Mouse (Mus musculus): Measurements from ENCODE around the gene Kidins220.

Kidins220 gene

DNA sequence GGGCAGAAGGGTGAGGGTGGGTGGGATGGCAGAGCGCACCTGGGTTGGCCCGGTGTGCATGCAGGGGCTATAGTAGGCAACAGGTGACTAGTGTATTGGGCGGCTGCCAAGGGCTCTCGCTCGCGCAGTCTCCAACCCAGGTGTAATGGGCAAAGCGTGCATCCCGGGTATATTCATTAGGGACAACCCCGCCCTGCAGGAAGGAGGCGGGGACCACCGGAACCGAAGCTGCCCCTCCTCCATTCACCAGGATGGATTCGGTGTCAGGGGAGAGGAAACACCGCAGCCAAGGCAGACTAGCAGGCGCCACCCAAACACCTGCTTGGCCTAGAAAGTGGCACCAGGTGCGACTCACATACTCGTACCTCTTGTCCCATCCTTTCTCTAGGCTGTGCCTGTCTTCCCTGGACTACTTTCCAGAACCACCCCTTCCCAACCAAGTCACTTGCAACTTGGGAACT is 118.1 kb downstream of the Kidins220 start:
- DNase-seq (ENCODE audit: low read depth): no peak

DNA sequence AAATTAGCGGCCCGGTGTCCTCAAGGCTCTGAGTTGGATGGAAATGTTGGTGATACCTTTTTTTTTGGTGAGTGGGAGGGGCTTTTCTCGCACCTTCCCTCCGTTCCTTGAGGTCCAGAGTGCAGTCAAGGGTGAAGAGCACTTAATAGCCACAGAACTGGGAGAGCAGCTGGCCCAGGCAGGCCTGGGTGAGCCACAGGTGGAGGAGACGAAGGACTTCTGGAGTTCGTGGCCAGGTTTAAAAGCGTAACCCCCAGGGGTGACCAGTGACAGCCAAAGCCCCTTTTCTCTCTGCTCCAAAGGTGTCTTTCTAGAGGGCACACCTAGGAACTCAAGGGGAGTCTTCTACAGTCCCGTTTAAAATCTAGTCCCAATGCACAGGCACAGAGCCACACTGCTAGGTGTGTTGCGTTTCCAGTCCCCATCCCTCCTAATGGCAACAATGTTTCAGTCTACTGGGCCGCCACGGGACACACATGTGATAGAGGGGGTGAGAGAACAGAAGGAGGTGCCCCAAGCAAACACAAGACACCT is 118.6 kb downstream of the Kidins220 start:
- DNase-seq (ENCODE audit: low read depth): peak; percentile 32

DNA sequence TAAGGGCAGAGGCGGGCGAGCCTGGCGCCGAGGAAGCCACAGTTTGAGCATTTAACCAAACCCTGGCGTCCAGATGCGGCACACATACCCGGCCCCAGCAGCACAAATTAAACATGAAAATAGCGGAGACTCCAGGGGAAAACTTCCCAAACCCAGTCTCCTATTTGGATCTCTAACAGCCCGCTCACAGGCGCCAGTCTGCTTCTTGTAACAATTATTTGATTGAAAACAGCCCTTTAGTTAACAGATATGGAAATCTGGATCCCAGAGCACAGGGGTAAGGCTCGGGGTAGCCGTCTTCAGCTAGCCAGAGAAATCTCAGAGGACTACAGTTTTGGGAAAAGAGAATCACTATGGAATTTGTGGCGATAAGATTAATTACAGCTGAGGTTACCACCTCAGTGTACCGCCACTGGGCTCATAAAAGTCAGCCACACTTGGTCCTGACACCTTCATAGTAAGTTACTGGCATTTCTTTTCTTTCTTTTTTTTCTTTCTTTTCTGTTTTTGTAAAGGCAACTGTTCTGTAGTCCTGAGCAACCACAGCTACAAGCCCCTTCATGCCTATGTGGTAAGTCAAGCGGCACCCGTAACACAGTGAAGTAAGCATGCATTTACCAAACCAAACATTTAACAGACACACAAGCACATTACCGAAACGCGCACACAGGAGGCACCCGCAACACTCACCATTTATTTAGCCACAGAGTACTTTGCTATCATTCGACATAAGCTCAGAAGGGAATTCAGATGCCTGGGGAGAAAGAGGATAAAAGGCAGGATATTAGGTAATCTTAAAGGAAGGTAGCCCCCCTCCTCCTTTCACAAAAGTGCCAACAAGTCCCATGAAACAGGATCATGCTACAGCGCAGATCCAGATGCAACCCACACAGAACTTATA is 120.1 kb downstream of the Kidins220 start:
- DNase-seq (ENCODE audit: low read depth): peak; percentile 67

DNA sequence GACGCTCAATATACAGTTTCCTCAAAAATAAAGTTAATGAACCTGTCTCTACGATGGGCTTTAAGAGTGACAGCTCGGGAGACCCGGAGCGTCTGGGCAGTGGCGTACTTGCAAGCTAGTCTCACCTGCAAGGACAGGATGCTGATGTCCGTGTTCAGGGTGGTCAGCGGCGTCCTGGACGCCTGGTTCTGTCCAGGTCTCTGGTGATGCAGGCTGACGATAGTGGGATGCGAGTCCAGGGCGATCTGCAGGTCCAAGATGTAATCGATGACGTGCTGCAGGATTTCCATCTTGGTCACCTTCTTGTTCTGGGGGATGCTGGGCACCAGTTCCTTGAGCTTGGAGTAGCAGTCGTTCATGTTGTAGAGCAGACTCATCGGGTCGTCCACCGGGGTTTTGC is 120.8 kb downstream of the Kidins220 start:
- no peak for DNase-seq (ENCODE audit: low read depth)

- DNase-seq (ENCODE audit: low read depth): peak; percentile 97
These were observed 121.4 kb downstream of the Kidins220 start for GRCm38 (mm10) chr12:25095974-25096639.

DNA sequence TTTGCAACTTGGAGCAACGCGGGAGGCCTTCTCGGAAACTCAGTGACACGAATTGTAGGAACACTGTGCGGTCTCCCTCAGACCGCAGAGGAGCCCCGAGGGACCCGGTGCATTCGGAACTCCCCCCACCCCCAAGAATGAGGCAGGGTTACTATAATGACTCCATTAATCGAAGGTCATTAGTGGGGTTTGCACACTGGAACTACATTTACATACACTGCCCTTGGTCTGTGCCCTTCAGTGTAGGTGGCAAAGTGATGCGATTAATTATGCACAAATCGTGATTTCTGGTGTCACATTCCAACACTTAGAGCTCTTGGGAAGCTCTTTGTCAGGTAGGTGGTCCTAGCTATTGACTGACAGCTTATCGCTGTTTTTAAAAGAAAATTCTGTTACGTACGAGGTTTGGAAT is 121.9 kb downstream of the Kidins220 start:
- no peak for DNase-seq (ENCODE audit: low read depth)

DNA sequence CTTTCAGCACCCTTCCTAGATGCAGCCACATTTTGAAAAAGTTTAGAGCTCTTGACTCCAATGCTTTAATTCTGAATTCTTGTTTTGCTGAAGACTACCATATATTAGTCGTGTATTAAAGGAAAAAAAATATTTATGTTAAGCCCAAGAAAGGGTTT is 122.2 kb downstream of the Kidins220 start, which contains the start of gene Id2:
Id2 (minus strand) TSS at position 89 of the 158 bp plus-strand sequence.
- DNase-seq (ENCODE audit: low read depth): no peak

DNA sequence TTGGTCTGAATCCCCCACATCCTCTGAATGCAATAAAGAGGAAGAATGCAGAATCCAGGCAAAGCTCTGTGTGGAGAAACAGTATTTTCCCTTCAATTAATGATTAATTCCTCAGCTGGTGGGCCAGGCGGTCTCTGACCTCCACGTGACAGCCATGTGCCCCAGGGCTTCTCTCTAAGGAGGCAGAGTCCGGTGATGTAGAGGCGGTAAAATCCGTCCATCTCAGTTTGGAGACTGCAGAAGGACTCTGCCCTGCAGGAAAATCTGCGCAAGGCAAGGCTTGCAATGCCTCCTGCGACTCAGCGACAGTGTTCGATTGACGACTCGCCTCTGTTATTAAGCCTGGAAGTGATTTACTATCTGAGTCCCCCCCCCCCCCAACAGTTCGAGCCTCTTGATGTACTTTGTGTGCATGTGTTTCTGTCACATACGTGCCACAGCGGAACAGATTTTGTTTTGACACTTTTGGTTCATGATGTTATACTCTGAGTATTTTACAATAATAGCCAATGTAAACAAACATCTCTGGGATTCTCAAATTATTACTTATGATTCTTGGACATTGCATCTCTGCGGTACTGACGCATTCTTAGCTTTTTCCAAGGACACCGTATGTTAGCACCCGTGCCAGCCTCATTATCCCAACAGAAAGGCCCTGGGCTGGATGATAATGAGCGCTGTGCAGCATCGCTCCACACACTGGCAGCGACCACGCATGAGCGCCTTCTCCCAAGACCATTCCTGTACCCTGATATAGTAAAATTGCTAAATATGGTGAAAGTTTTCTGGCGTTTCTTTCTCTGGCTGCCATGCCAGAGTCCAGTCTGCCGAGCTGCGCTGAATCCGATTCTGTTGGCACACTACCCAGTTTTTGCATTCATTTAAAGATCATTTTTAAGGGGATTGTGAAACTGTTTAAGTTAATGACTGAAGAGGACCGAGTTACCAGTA is 122.8 kb downstream of the Kidins220 start:
- DNase-seq (ENCODE audit: low read depth): peak; percentile 33

DNA sequence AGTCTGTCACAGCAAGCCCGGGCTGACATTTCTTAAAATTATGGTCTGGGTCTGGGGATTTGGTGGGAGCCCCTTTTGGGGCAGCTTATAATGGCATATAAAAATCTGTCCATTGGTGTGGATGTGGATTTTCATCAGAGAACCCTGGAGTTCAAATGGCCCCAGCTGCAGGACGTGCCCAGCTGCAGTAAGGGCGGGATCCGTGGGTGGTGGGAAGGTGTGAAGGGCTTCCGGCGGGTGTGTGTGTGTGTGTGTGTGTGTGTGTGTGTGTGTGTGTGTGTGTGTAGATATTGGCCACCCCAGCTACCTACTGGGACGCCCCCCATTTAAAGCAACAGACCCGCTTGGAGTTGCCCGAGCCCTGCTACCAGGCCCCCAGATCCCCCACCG is 123.4 kb downstream of the Kidins220 start:
- DNase-seq (ENCODE audit: low read depth): peak; percentile 57

DNA sequence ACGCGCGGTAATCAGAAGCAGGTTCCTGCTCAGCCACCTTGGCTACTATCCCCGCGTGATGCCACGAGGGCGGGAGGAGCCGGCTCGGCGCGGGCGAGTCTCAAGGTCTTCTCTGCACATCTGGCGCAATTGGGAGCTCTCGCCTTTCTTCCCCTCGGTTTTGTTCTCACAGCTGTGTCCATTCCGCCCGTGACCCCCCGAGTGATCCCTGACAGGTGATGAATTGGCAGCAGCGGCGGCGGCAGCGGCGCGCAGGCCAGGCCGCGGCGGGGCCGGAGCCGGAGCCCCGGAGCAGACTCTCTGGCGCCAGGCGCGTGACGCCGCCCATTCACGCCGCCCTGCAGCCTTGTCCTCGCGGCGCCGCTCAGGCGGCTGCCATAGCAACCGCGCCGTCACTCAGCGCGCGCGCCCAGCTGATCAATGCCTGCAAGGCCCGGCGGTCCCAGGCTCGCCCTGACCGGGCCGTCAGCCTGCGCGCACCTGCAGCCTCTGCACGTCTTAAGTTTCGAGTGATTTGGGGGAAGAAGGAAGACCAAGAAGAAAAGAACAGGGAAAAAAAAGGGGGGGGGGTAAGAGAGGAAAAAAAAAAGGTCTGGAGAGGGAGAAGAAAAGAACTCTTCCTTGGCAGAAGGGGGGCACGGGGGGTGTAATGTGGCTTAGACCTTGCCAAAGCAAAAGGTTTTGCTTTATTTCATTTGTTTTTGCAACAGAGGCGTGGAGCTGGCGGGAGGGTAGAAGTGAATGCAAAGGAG is 124.0 kb downstream of the Kidins220 start:
- peak; percentile 76 for DNase-seq (ENCODE audit: low read depth)

- no peak for DNase-seq (ENCODE audit: low read depth)
These were observed 124.5 kb downstream of the Kidins220 start for GRCm38 (mm10) chr12:25099313-25099562.

DNA sequence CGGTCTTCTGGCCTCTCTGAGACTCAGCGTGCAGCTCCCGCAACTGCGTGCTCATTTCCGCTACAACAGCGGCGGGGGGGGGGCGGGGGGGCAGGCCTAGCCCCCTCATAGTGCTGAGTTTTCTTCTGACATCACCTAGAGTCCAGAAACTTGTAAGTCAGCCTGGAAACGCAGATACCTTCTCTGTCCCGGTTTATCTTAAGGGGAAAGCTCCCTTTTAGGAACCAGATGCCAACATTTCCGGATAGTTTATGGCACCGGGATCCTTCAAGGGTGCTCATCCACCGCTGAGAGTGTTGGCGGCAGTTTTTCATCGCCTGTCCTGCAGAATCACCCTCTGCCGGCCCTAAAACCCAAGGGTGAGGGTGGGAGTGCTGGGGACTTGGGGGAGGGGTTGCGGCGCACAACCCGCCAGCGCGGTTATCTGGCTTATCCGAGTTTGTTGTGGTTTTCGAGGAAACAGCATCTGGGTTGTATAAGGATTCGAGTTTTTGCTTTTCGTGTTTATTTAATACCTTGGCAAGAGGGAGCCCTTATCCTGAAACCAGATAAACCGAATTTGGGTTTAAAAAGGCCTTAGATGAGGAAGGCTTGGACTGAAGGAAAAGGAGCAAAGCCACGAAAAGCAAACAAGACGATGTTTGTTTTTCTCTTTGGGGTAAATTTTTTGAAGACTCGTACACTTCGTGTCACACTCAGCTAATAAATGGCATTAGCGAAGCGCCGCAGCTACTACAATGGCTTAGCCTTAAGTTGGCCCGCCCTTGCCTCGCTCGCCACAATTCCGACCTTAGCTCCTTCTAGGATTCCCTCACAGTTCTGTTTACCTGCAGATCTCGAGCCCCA is 125.1 kb downstream of the Kidins220 start:
- DNase-seq (ENCODE audit: low read depth): peak; percentile 48

- DNase-seq (ENCODE audit: low read depth): peak; percentile 30
These were observed 125.9 kb downstream of the Kidins220 start for GRCm38 (mm10) chr12:25100411-25101217.

DNA sequence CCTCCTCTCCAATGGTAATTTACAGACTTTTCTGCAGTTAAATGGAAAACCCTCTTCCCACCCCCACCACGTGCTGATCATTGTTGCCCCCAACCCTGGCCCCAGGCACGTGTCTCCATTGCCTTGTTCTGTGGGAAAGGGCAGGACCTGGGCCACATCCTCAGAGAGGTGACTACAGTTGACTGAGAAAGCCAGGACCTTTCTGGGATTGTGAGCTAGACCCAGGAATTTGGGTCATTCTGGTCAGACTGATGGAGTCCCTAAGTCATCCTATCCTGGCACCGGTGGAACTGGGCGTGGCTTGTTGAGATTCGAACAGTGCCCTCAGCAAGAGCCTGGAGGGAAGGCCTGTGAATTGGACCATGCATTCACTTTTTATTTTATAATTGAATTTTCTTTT is 126.7 kb downstream of the Kidins220 start:
- DNase-seq (ENCODE audit: low read depth): no peak

DNA sequence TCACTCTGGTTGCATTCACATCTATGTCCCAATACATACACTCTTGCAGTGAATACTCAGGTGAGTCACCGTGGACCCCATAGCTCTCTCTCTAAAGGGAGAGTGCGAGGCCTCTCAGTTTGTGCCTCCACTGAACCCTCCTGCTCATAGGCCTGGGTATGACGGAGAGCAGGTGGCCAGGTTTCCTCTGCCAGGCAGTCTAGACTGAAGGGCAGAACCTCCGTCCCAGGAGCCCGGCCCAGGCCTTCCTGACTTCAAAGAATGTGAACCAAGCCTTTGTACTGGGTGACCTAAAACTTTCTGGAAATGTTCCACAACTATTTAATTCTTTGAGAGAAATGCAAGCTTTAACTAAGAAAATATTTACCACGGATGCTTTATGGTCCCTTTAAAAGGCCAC is 129.2 kb downstream of the Kidins220 start:
- DNase-seq (ENCODE audit: low read depth): no peak

GRCm38 (mm10) chr12:25104541-25104940 is 129.8 kb downstream of the Kidins220 start:
- DNase-seq (ENCODE audit: low read depth): no peak

DNA sequence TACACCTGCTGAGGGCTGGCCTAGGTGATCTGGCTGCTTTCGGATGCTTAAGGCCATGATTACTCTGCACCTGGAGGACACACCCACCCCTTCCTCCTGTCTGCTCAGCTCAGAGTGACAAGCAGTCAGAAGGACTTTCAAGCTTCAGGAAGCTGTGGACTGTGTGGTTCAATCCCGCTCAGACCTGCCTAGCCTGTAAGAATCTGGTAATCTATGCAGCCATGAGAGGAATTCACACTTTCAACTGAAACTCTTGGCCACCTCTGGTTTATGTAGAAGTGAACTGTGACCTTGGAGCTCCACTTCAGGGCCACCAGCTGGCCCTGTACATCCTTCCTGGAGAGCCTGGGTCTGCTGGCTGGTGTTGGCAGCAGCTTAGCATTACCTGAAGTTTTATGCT is 134.1 kb downstream of the Kidins220 start:
- DNase-seq (ENCODE audit: low read depth): no peak

- no peak for DNase-seq (ENCODE audit: low read depth)
These were observed 135.4 kb downstream of the Kidins220 start for GRCm38 (mm10) chr12:25109971-25110681.

GRCm38 (mm10) chr12:25110682-25111078 is 136.0 kb downstream of the Kidins220 start:
- no peak for DNase-seq (ENCODE audit: low read depth)
